12 mouse cellular contexts compared by ENCODE assay signal in genomic region chr8:104061989-104062820, GRCm38 (mm10). TPM values are rescaled to one million over a fixed set of nuclear protein-coding genes. Genes with fewer than 3 reads are reported as not detected.
A peak's percentile ranks its signal among the peaks of the same experiment; 100 is the strongest.
DNase-seq lines count a peak whose midpoint lies in the region; ATAC-seq and TF ChIP-seq lines count a peak whose summit lies in the region.
"Had no signal": no experiment of that assay in that cellular context is flagged by ENCODE, and none has a peak within 500 bp of the region (broad histone marks: within the 10 kb centered on the region; RNA-seq: fewer than 3 reads in every experiment).

No protein-coding gene starts in this region.

- 0 out of 2 replicates have a peak, but pooled peaks cover 4% of the 10 kb centered on the region for H3K27me3 ChIP-seq in hindbrain, embryonic 13.5 days

- H3K9ac ChIP-seq in hindbrain, embryonic 13.5 days, result peak overlapping the region; percentile 19; the same call in 1 of the 2 replicates

- no peak overlapping the region for H3K27ac ChIP-seq in gastrocnemius, adult 2 months
- H3K27ac ChIP-seq in hindbrain, embryonic 13.5 days, result peak overlapping the region; percentile 60
- H3K27ac ChIP-seq: macrophage had no signal

- intact Hi-C loops in gastrocnemius, adult 2 months (cut with DNase I), result no loop called here

- peak; percentile 78 for ATAC-seq in hindbrain, embryonic 13.5 days (ENCODE audit: low FRiP score)

- H3K4me3 ChIP-seq in gastrocnemius, adult 2 months, result no peak overlapping the region
- H3K4me3 ChIP-seq in hindbrain, embryonic 13.5 days, result no peak overlapping the region

- no peak for TF ChIP-seq CTCF in gastrocnemius, adult 2 months (IDR thresholded peaks at IDR 0.05)

- DNase-seq in gastrocnemius, adult 2 months, result peak; percentile 29
- no peak for DNase-seq in gastrocnemius, postnatal 4 days (ENCODE audit: low spot score in 2 of 2)
- peak; percentile 50 for DNase-seq in embryo, embryonic 10.5 days (ENCODE audit: low spot score)
- peak; percentile 39 for DNase-seq in neural tube, embryonic 10.5 days (ENCODE audit: extremely low spot score, low spot score)
- no peak for DNase-seq in c-Kit-positive CD71-positive TER-119-positive erythroid progenitor cells, embryonic 14.5 days (ENCODE audit: low spot score)
- DNase-seq in heart, adult 8-10 months (ENCODE audit: low spot score), result no peak
- no peak for DNase-seq in ovary, postnatal 10 days (ENCODE audit: low spot score)
- DNase-seq: layer of hippocampus, postnatal 36 days; right cerebral cortex, postnatal 14 days had no signal

- H3K4me1 ChIP-seq in hindbrain, embryonic 13.5 days (replicated peaks), result peaks cover 24% of the 10 kb centered on the region

- no peaks in the 10 kb centered on the region for H3K36me3 ChIP-seq in hindbrain, embryonic 13.5 days

- no peaks in the 10 kb centered on the region for H3K9me3 ChIP-seq in hindbrain, embryonic 13.5 days

- peak overlapping the region; percentile 36 for H3K4me2 ChIP-seq in hindbrain, embryonic 13.5 days
- H3K4me2 ChIP-seq: heart, embryonic 11.5 days had no signal

- 27% methylated on average over 15 of the region's 15 CpGs for WGBS in hindbrain, embryonic 13.5 days

RNA-seq across cellular contexts. Expression of gene Cdh5, which starts 39.2 kb away (rescaled TPM):
- 10 to 100 TPM; 36.4 to 46.9 TPM for total RNA-seq in gastrocnemius, adult 2 months (2021)
- total RNA-seq in gastrocnemius, postnatal 4 days (2021), result 100 to 1,000 TPM; 163 to 174 TPM
- polyA plus RNA-seq in hindbrain, embryonic 13.5 days (2015; fragmentation: Nextera tagmentation; extraction: Ambion mirVana), result 14.6 and 16.5 TPM in 2 replicates
- 100 to 1,000 TPM in 3 of 4 experiments, 10 to 100 TPM in 1; 92.8 to 120 (median 112) TPM for total RNA-seq in heart, adult 8-10 months (2022)

Comparison
In these comparisons a context has a peak if more than half of its experiments do, and no peak if none do; other contexts are left out.
1. DNase-seq: peak in gastrocnemius, adult 2 months (single experiment), embryo, embryonic 10.5 days (single experiment) and neural tube, embryonic 10.5 days (single experiment); none in gastrocnemius, postnatal 4 days (0 of 2), c-Kit-positive CD71-positive TER-119-positive erythroid progenitor cells, embryonic 14.5 days (single experiment), heart, adult 8-10 months (single experiment) and ovary, postnatal 10 days (single experiment).